Mouse (Mus musculus) embryonic facial prominence, embryonic 11.5 days (tissue): Measurements from ENCODE around the gene Plekha8. TPM values are rescaled to one million over a fixed set of nuclear protein-coding genes. Genes with fewer than 3 reads are reported as not detected.

ENCODE experiments used
- polyA plus RNA-seq: library from polyadenylated mRNA; unstranded; fragments of >200 nt; fragmentation: Nextera tagmentation; extraction: Ambion mirVana; gene quantifications from 2 replicates; pipeline ENCODE4 v1.2.1, GENCODE M21; 2014

Gene Plekha8
- polyA plus RNA-seq, 1 experiment from 2014 or later = 24.7 TPM

Other genes with a start within 250 kb of the Plekha8 start
- gene Wipf3, start 165.5 kb upstream of the Plekha8 start, polyA plus RNA-seq = 0.86 and 0.90 TPM in 2 replicates
- 24.4 and 25.4 TPM in 2 replicates for gene Scrn1, start 28.6 kb upstream of the Plekha8 start, polyA plus RNA-seq
- gene Fkbp14, start 2.2 kb downstream of the Plekha8 start, polyA plus RNA-seq = 21.2 and 23.9 TPM in 2 replicates
- 14.4 and 14.7 TPM in 2 replicates for gene Mturn, start 86.5 kb downstream of the Plekha8 start, polyA plus RNA-seq
- 2.2 and 2.3 TPM in 2 replicates for gene Znrf2, start 221.8 kb downstream of the Plekha8 start, polyA plus RNA-seq